Mouse (Mus musculus) heart, adult 2 months (tissue): ENCODE data around the gene Il1rap. TPM values are rescaled to one million over a fixed set of nuclear protein-coding genes. Genes with fewer than 3 reads are reported as not detected.

ENCODE experiments used
- DNase-seq, 2 experiments: peaks; one replicate each; pipeline ENCODE4 v3.0.0; 2021
- H3K27ac ChIP-seq: fragments of 200-600 bp; 2 replicates; pipeline ENCODE4 v1.8.1; 2022
- H3K27me3 ChIP-seq: fragments of 200-500 bp; 2 replicates; pipeline ENCODE4 v1.6.1; 2012; ENCODE audit warnings: mild to moderate bottlenecking, low read length, inconsistent platforms, mixed read lengths; ENCODE audit not compliant: control insufficient read depth, insufficient read depth
- H3K36me3 ChIP-seq: fragments of 200-500 bp; 2 replicates; pipeline ENCODE4 v1.6.1; 2012; ENCODE audit warnings: low read length, inconsistent platforms; ENCODE audit not compliant: control insufficient read depth, insufficient read depth
- H3K4me1 ChIP-seq: fragments of 200-500 bp; 2 replicates; pipeline ENCODE4 v1.6.1; 2011; ENCODE audit warnings: low read length; ENCODE audit not compliant: control insufficient read depth, insufficient read depth
- H3K4me3 ChIP-seq: fragments of 200-600 bp; 2 replicates; pipeline ENCODE4 v1.8.1; 2022
- H3K79me2 ChIP-seq: fragments of 200-500 bp; replicated peaks from 2 replicates; pipeline ENCODE4 v1.6.1; 2012; ENCODE audit warnings: mild to moderate bottlenecking, inconsistent platforms, low read length, moderate library complexity, mixed read lengths; ENCODE audit not compliant: control insufficient read depth, insufficient read depth
- H3K9ac ChIP-seq: fragments of 200-500 bp; 2 replicates; pipeline ENCODE4 v1.6.1; 2012; ENCODE audit warnings: low read depth, mild to moderate bottlenecking, control low read depth, inconsistent platforms, low read length, mixed read lengths
- CTCF ChIP-seq: fragments of 200-600 bp; IDR thresholded peaks from 2 replicates; pipeline ENCODE4 v1.8.1; 2022; ENCODE audit warnings: antibody characterized with exemption, mild to moderate bottlenecking, moderate library complexity
- EP300 ChIP-seq: fragments of 200-500 bp; IDR thresholded peaks from 2 replicates; pipeline ENCODE4 v1.6.1; 2011; ENCODE audit warnings: low read depth, low read length, control low read depth; ENCODE audit not compliant: insufficient read depth
- POLR2A ChIP-seq: fragments of 200-500 bp; IDR thresholded peaks from 2 replicates; pipeline ENCODE4 v1.6.1; 2011; ENCODE audit warnings: mild to moderate bottlenecking, low read depth, low read length, control low read depth; ENCODE audit not compliant: insufficient read depth
- WGBS: fragments of 180-500 bp; shearing (Covaris S2); methylation state at CpG from one replicate; pipeline ENCODE4 v1.1.7; 2018; 5-methylcytosine and 5-hydroxymethylcytosine counted together
- intact Hi-C: fragments of 180-260 bp; cut with DNase I; formaldehyde crosslinking; loops from one replicate; pipeline ENCODE4 v1.15.1; 2025
- polyA plus RNA-seq: library from polyadenylated mRNA; depleted of rRNA; stranded (reverse); fragments of >200 nt; gene quantifications from 2 replicates; pipeline ENCODE4 v1.2.3, GENCODE M21; 2012
- total RNA-seq, 2 experiments: library from RNA; stranded (reverse); gene quantifications; 2 replicates each; pipeline ENCODE4 v1.2.3; 2021

Il1rap gene
- total and polyA plus RNA-seq, 3 experiments, result 2.1 to 3.2 (median 2.6) TPM

- Histone ChIP-seq H3K79me2 (no peaks in the 10 kb centered on the region), H3K4me1 (no peaks in the 10 kb centered on the region), H3K4me3 (no peak overlapping the region), H3K27me3 (no peaks in the 10 kb centered on the region), H3K27ac (no peak overlapping the region), H3K9ac (no peak overlapping the region), H3K36me3 (no peaks in the 10 kb centered on the region)
- intact Hi-C loops, result no loop called here
- peak in 1 of 2 experiments; percentile 14 for DNase-seq
- 54% methylated on average over 6 of the region's 6 CpGs for WGBS
- TF ChIP-seq EP300 (no peak), CTCF (no peak), POLR2A (no peak)
Observed at GRCm38 (mm10) chr16:26705658-26706371, 124.3 kb downstream of the Il1rap start.

- no peak overlapping the region for H3K9ac ChIP-seq
- H3K27me3 ChIP-seq, result no peaks in the 10 kb centered on the region
- H3K79me2 ChIP-seq, result no peaks in the 10 kb centered on the region
- H3K4me3 ChIP-seq, result no peak overlapping the region
- no peaks in the 10 kb centered on the region for H3K36me3 ChIP-seq
- intact Hi-C loops, result no loop called here
- no peak for DNase-seq
- 55% methylated on average over 2 of the region's 2 CpGs for WGBS
- H3K4me1 ChIP-seq, result no peaks in the 10 kb centered on the region
- TF ChIP-seq EP300 (no peak), CTCF (no peak), POLR2A (no peak)
- no peak overlapping the region for H3K27ac ChIP-seq
Observed at GRCm38 (mm10) chr16:26706503-26706902, 125.0 kb downstream of the Il1rap start.

- 78% methylated on average over 3 of the region's 3 CpGs for WGBS
- intact Hi-C loops, result no loop called here
- no peak for DNase-seq
Observed at GRCm38 (mm10) chr16:26710922-26711321, 129.4 kb downstream of the Il1rap start.

GRCm38 (mm10) chr16:26713538-26714316, 132.2 kb downstream of the Il1rap start:
- Histone ChIP-seq H3K27ac (no peak overlapping the region), H3K4me3 (no peak overlapping the region), H3K27me3 (no peaks in the 10 kb centered on the region), H3K4me1 (no peaks in the 10 kb centered on the region), H3K9ac (no peak overlapping the region), H3K79me2 (no peaks in the 10 kb centered on the region), H3K36me3 (no peaks in the 10 kb centered on the region)
- no peak for TF ChIP-seq POLR2A
- no peak for TF ChIP-seq CTCF
- TF ChIP-seq EP300, result no peak
- intact Hi-C loops, result no loop called here
- DNase-seq, result no peak
- 72% methylated on average over 5 of the region's 5 CpGs for WGBS

More at GRCm38 (mm10) chr16:26710922-26711321, 129.4 kb downstream of the Il1rap start:
- no peaks in the 10 kb centered on the region for H3K4me1 ChIP-seq
- TF ChIP-seq EP300, result no peak
- no peak overlapping the region for H3K27ac ChIP-seq
- no peaks in the 10 kb centered on the region for H3K27me3 ChIP-seq
- no peak overlapping the region for H3K9ac ChIP-seq
- no peaks in the 10 kb centered on the region for H3K79me2 ChIP-seq
- H3K4me3 ChIP-seq, result no peak overlapping the region
- H3K36me3 ChIP-seq, result no peaks in the 10 kb centered on the region

- DNase-seq, result peak; percentile 31 to 50
- no peaks in the 10 kb centered on the region for H3K36me3 ChIP-seq
- no peaks in the 10 kb centered on the region for H3K79me2 ChIP-seq
- H3K27me3 ChIP-seq, result no peaks in the 10 kb centered on the region
- intact Hi-C loops, result no loop called here
- H3K4me1 ChIP-seq, result no peaks in the 10 kb centered on the region
- no peak overlapping the region for H3K9ac ChIP-seq
- H3K4me3 ChIP-seq, result no peak overlapping the region
- 72% methylated on average over 11 of the region's 11 CpGs for WGBS
- TF ChIP-seq EP300 (no peak), POLR2A (no peak), CTCF (no peak)
- H3K27ac ChIP-seq, result no peak overlapping the region
Observed at GRCm38 (mm10) chr16:26722464-26722863, 141.0 kb downstream of the Il1rap start.
